Mouse (Mus musculus): ENCODE data around the gene 1520401A03Rik. TPM values are rescaled to one million over a fixed set of nuclear protein-coding genes. Genes with fewer than 3 reads are reported as not detected.
"Not testable (repeated sequence)": the region's sequence is repeated elsewhere in the genome, so short reads cannot be mapped to it uniquely, and the experiment has no call there.

The 1520401A03Rik gene
- 0.25 and 0.32 TPM in 2 replicates for polyA plus RNA-seq (2015; fragmentation: Nextera tagmentation; extraction: Ambion mirVana)

GRCm38 (mm10) chr17:23722376-23723125 lies at the start of gene 1520401A03Rik:
Gene 1520401A03Rik (minus strand): TSS chr17:23722783.
- Histone ChIP-seq H3K27ac (no peak within 1 kb of the TSS), H3K9me3 (no peaks in the 10 kb centered on the region), H3K4me3 (no peak within 1 kb of the TSS), H3K27me3 (0 out of 2 replicates have a peak, but pooled peaks cover 3% of the 10 kb centered on the region), H3K36me3 (no peaks in the 10 kb centered on the region), H3K4me2 (no peak within 1 kb of the TSS), H3K4me1 (peaks cover 13% of the 10 kb centered on the region; the same call in 1 of the 2 replicates), H3K9ac (no peak within 1 kb of the TSS)
- 73% methylated on average over 7 of the region's 7 CpGs for WGBS
- no peak for ATAC-seq (ENCODE audit: insufficient number of reproducible peaks, insufficient read depth, low FRiP score, low TSS enrichment, low read depth)

GRCm38 (mm10) chr17:23772219-23772556 lies 49.6 kb upstream of the 1520401A03Rik start:
- H3K9me3 ChIP-seq; H3K4me3 ChIP-seq; H3K9ac ChIP-seq; H3K4me1 ChIP-seq; H3K27ac ChIP-seq; H3K27me3 ChIP-seq; ATAC-seq (ENCODE audit: insufficient number of reproducible peaks, insufficient read depth, low FRiP score, low TSS enrichment, low read depth): not testable (repeated sequence)
- WGBS, result 74% methylated on average over 2 of the region's 2 CpGs
- peak overlapping the region; percentile 80; the same call in 1 of the 2 replicates for H3K4me2 ChIP-seq
- H3K36me3 ChIP-seq, result peaks cover 21% of the 10 kb centered on the region

- Histone ChIP-seq H3K27me3 (no peaks in the 10 kb centered on the region), H3K27ac (peak within 1 kb of the TSS; percentile 83), H3K9ac (peak within 1 kb of the TSS; percentile 94), H3K9me3 (no peaks in the 10 kb centered on the region), H3K36me3 (peaks cover 21% of the 10 kb centered on the region), H3K4me1 (peaks cover 8% of the 10 kb centered on the region), H3K4me3 (peak within 1 kb of the TSS; percentile 90), H3K4me2 (peak within 1 kb of the TSS; percentile 80)
- peak; percentile 96 for ATAC-seq (ENCODE audit: insufficient number of reproducible peaks, insufficient read depth, low FRiP score, low TSS enrichment, low read depth)
- WGBS, result 3% methylated on average over 57 of the region's 58 CpGs
These were observed 49.0 kb upstream of the 1520401A03Rik start, which contains the start of gene Flywch1 for GRCm38 (mm10) chr17:23771284-23772218. Gene Flywch1 (minus strand): TSS chr17:23771602.

GRCm38 (mm10) chr17:23770896-23771283 lies 48.3 kb upstream of the 1520401A03Rik start:
- Histone ChIP-seq H3K36me3 (peaks cover 15% of the 10 kb centered on the region), H3K4me1 (peaks cover 8% of the 10 kb centered on the region), H3K9ac (peak overlapping the region; percentile 94), H3K4me2 (peak overlapping the region; percentile 80), H3K27me3 (no peaks in the 10 kb centered on the region), H3K27ac (peak overlapping the region; percentile 83), H3K9me3 (no peaks in the 10 kb centered on the region), H3K4me3 (peak overlapping the region; percentile 90)
- ATAC-seq (ENCODE audit: insufficient number of reproducible peaks, insufficient read depth, low FRiP score, low TSS enrichment, low read depth), result no peak
- WGBS, result 1% methylated on average over 19 of the region's 19 CpGs

- Histone ChIP-seq H3K27ac (no peak overlapping the region), H3K4me2 (peak overlapping the region; percentile 80), H3K36me3 (peaks cover 15% of the 10 kb centered on the region), H3K9ac (peak overlapping the region; percentile 94), H3K27me3 (no peaks in the 10 kb centered on the region), H3K9me3 (no peaks in the 10 kb centered on the region), H3K4me1 (peaks cover 8% of the 10 kb centered on the region), H3K4me3 (peak overlapping the region; percentile 90)
- no peak for ATAC-seq (ENCODE audit: insufficient number of reproducible peaks, insufficient read depth, low FRiP score, low TSS enrichment, low read depth)
- WGBS, result 16% methylated on average over 2 of the region's 2 CpGs
These were observed 47.9 kb upstream of the 1520401A03Rik start for GRCm38 (mm10) chr17:23770493-23770892.

GRCm38 (mm10) chr17:23762976-23763375 lies 40.4 kb upstream of the 1520401A03Rik start:
- H3K36me3 ChIP-seq, result peaks cover 65% of the 10 kb centered on the region
- no peak overlapping the region for H3K4me3 ChIP-seq
- 89% methylated on average over 11 of the region's 11 CpGs for WGBS
- no peaks in the 10 kb centered on the region for H3K9me3 ChIP-seq
- no peaks in the 10 kb centered on the region for H3K4me1 ChIP-seq
- H3K4me2 ChIP-seq, result no peak overlapping the region
- H3K27ac ChIP-seq, result no peak overlapping the region
- no peak for ATAC-seq (ENCODE audit: insufficient number of reproducible peaks, insufficient read depth, low FRiP score, low TSS enrichment, low read depth)
- no peak overlapping the region for H3K9ac ChIP-seq
- H3K27me3 ChIP-seq, result no peaks in the 10 kb centered on the region

- Histone ChIP-seq H3K9me3 (no peaks in the 10 kb centered on the region), H3K4me1 (no peaks in the 10 kb centered on the region), H3K27me3 (no peaks in the 10 kb centered on the region), H3K4me3 (no peak overlapping the region), H3K27ac (no peak overlapping the region), H3K4me2 (no peak overlapping the region), H3K36me3 (peaks cover 80% of the 10 kb centered on the region), H3K9ac (no peak overlapping the region)
- no peak for ATAC-seq (ENCODE audit: insufficient number of reproducible peaks, insufficient read depth, low FRiP score, low TSS enrichment, low read depth)
- 96% methylated on average over 3 of the region's 3 CpGs for WGBS
These were observed 38.6 kb upstream of the 1520401A03Rik start for GRCm38 (mm10) chr17:23761155-23761554.

GRCm38 (mm10) chr17:23760231-23760630 lies 37.6 kb upstream of the 1520401A03Rik start:
- no peak overlapping the region for H3K9ac ChIP-seq
- 91% methylated on average over 9 of the region's 9 CpGs for WGBS
- peaks cover 89% of the 10 kb centered on the region for H3K36me3 ChIP-seq
- no peaks in the 10 kb centered on the region for H3K27me3 ChIP-seq
- H3K27ac ChIP-seq, result no peak overlapping the region
- no peak overlapping the region for H3K4me3 ChIP-seq
- no peak for ATAC-seq (ENCODE audit: insufficient number of reproducible peaks, insufficient read depth, low FRiP score, low TSS enrichment, low read depth)
- H3K4me2 ChIP-seq, result no peak overlapping the region
- no peaks in the 10 kb centered on the region for H3K4me1 ChIP-seq
- no peaks in the 10 kb centered on the region for H3K9me3 ChIP-seq

- Histone ChIP-seq H3K36me3 (peaks cover 95% of the 10 kb centered on the region), H3K9me3 (no peaks in the 10 kb centered on the region), H3K4me3 (no peak overlapping the region), H3K4me2 (no peak overlapping the region), H3K9ac (no peak overlapping the region), H3K27ac (no peak overlapping the region), H3K4me1 (no peaks in the 10 kb centered on the region), H3K27me3 (no peaks in the 10 kb centered on the region)
- ATAC-seq (ENCODE audit: insufficient number of reproducible peaks, insufficient read depth, low FRiP score, low TSS enrichment, low read depth), result no peak
- 88% methylated on average over 8 of the region's 8 CpGs for WGBS
These were observed 36.2 kb upstream of the 1520401A03Rik start for GRCm38 (mm10) chr17:23758801-23759200.

- H3K9me3 ChIP-seq, result no peaks in the 10 kb centered on the region
- WGBS, result 94% methylated on average over 9 of the region's 9 CpGs
- H3K4me1 ChIP-seq, result no peaks in the 10 kb centered on the region
- H3K4me3 ChIP-seq, result no peak overlapping the region
- no peak overlapping the region for H3K27ac ChIP-seq
- H3K9ac ChIP-seq, result no peak overlapping the region
- no peaks in the 10 kb centered on the region for H3K27me3 ChIP-seq
- H3K4me2 ChIP-seq, result no peak overlapping the region
- no peak for ATAC-seq (ENCODE audit: insufficient number of reproducible peaks, insufficient read depth, low FRiP score, low TSS enrichment, low read depth)
- peaks cover 96% of the 10 kb centered on the region for H3K36me3 ChIP-seq
These were observed 35.0 kb upstream of the 1520401A03Rik start for GRCm38 (mm10) chr17:23757581-23757980.

GRCm38 (mm10) chr17:23755689-23756088 lies 33.1 kb upstream of the 1520401A03Rik start:
- Histone ChIP-seq H3K9ac (no peak overlapping the region), H3K27ac (no peak overlapping the region), H3K4me2 (no peak overlapping the region), H3K4me3 (no peak overlapping the region), H3K36me3 (peaks cover 95% of the 10 kb centered on the region), H3K4me1 (no peaks in the 10 kb centered on the region), H3K27me3 (no peaks in the 10 kb centered on the region), H3K9me3 (no peaks in the 10 kb centered on the region)
- no peak for ATAC-seq (ENCODE audit: insufficient number of reproducible peaks, insufficient read depth, low FRiP score, low TSS enrichment, low read depth)
- 96% methylated on average over 13 of the region's 13 CpGs for WGBS

Data from embryonic facial prominence, embryonic 13.5 days (tissue).